Mouse (Mus musculus) ovary, adult 2 months (tissue): ENCODE results near the gene Dstn. TPM values are rescaled to one million over a fixed set of nuclear protein-coding genes. Genes with fewer than 3 reads are reported as not detected.

Experiments
- polyA plus RNA-seq: library from polyadenylated mRNA; depleted of rRNA; stranded (reverse); fragments of >200 nt; gene quantifications from 2 replicates; pipeline ENCODE4 v1.2.3, GENCODE M21; 2012; rRNA removed

Dstn gene
- polyA plus RNA-seq, result 30.3 and 33.9 TPM in 2 replicates

DNA sequence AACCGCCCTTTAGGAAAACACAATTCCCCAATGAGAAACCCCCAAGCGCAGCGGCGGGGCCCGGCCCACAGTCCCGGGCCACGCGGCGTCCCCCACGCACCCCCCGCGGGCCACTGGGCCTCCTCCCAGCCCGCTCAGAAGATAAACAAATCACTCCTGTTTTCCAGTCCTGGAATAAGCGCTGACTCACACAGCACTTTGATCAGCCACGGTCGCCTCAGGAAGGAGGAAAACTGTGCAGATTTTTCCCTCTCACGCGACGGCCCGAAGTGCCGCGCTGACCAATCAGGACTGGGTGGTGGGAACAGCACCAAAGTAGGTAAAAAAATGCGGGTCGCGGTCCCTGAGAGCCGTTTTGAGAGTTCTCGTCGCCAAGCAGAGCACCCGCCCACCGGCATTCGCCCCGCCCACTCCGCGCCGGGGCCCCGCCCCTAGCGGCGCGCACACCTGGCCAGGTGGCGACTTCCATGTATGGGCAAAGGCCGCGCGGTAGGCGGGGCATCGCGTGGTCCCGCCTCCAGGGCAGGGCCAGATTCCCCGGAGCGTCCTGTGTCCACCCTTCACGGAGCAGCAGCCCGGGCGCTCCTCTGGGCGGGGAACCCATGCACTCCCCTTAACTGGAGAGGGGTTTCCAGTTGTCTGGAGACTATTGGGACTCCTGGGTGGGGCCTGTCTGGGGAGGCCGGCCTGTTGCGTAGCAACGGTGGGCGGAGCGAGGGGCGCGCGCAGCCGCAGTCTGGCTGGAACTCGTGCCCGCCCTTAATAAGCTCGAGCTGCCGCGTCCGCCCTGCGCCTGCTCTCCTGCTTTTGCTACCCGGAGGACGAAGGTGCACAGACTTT lies at the start of gene Dstn:
Dstn (plus strand) TSS at position 561 of the 840 bp plus-strand sequence.

Other genes starting within 250 kb of the Dstn start
- 1.0 and 1.2 TPM in 2 replicates for gene Bfsp1, start 52.1 kb upstream of the Dstn start, polyA plus RNA-seq
- gene Rrbp1, start 95.9 kb downstream of the Dstn start, polyA plus RNA-seq, result 72.3 and 73.9 TPM in 2 replicates
- gene Banf2, start 117.7 kb downstream of the Dstn start, polyA plus RNA-seq, result not detected in 2 replicates